Mouse (Mus musculus): ENCODE results near the gene Lrig1.

The Lrig1 gene

GRCm38 (mm10) chr6:94618671-94619070, 81.3 kb downstream of the Lrig1 start:
- DNase-seq (ENCODE audit: low spot score): no peak

DNA sequence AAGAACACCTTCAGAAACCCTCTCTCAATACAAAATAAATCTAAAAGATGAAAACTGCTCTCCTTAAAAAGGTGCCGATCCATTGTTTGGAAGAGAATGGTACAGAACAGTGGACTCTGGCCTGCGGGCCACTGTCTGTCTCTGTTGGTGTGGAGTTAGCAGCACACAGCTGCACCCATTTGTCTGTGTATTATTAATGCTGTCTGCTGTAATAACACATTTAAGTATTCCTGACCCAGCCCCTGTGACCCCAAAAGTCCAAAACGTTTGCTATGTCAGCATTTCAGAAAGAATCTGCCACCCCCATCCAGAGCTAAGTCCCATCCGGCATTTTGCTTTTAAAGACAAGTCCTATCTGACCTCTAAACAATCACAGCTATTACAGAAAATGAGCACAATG, 84.0 kb downstream of the Lrig1 start:
- DNase-seq (ENCODE audit: low spot score): no peak

DNA sequence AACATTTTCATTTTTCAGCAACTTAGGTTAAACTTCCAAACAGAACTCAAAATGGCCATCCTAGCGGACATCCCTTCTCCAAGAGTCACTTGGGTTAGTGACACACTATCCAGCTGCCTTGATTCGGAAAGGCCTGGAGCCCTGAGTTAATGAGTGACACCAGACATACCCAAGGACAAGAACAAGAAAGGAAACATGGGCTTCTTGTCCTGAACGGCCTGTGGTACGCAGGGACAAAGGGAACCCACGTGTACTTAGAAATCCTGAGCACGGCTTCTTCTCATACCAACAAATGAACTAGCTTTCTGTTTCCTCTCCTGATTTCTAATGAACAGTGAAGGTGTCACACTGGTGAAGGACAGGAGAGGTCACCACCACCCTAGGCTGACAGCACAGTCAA, 85.6 kb downstream of the Lrig1 start:
- no peak for DNase-seq (ENCODE audit: low spot score)

DNA sequence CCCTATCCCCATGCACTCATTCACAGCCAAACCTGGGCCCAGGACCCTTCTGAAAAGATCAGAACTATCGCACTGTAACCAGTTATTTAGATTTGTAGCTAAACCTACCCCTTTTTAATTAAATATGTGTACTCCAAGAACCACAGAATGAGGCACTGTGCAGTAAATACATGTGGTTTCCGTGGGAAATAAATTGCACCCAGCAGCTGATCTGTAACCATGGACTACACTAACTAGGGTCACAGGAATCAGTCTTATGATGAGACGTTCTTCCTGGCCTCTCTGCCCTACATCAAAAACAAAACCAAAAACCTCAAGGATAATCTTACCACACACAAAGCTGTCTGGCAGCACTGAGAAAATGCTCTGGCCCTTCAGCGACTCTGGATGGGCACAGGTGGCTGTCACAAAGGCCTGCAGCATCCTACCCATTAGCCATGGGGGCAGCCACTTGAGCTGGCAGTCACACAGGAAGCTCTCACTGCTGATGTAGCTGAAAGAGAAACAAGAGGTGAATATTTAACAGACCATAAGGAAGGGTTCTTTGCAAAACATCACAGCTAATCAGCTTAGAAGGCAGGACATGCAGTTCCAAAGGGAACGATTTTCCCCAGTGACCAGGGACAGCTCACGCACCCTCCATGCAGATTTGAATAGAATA, 86.6 kb downstream of the Lrig1 start:
- DNase-seq (ENCODE audit: low spot score): no peak

DNA sequence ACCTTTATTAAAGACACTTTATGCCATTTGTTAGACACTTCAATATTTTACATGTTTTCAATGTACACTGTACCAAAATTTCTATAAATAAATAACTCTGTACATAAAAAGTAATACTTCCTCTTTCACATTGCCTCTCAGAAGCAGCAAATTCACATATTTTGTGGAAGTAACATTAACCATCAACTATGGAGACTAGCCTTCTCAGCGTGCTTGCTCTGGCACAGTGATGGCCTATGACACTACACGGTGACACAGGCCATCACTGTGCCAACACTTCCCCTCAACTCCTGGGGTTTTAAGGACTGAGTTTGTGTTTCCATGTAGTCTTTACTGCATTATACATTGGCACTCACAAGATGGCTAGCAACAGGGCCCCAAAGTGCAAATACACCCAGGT, 95.4 kb downstream of the Lrig1 start:
- DNase-seq (ENCODE audit: low spot score): no peak

- DNase-seq (ENCODE audit: low spot score): no peak
Measured at GRCm38 (mm10) chr6:94604072-94604471, 95.9 kb downstream of the Lrig1 start.

DNA sequence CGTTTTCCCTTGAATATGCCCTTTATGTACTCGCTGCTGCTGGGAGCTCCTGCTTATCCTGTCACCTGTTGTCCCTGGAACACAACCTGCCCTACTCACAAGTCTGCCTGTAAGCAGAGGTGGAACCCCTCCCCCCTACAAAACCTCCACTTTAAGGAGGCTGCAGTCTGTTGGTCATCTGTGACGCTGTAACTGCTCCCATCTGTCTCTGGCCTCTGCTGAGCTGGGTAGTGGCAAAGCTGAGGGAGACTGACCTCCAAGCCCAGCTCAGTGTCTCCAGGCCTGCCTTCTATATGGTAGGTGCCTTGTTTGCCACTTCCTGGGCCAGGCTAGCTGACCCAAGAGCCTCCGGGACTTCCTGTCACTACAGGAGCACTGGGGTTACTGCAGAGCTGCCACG, 98.1 kb downstream of the Lrig1 start:
- no peak for DNase-seq (ENCODE audit: low spot score)

- DNase-seq (ENCODE audit: low spot score): no peak
Measured at GRCm38 (mm10) chr6:94601101-94601500, 98.9 kb downstream of the Lrig1 start.

- DNase-seq (ENCODE audit: low spot score): no peak
Measured at GRCm38 (mm10) chr6:94599016-94599415, 100.9 kb downstream of the Lrig1 start.

DNA sequence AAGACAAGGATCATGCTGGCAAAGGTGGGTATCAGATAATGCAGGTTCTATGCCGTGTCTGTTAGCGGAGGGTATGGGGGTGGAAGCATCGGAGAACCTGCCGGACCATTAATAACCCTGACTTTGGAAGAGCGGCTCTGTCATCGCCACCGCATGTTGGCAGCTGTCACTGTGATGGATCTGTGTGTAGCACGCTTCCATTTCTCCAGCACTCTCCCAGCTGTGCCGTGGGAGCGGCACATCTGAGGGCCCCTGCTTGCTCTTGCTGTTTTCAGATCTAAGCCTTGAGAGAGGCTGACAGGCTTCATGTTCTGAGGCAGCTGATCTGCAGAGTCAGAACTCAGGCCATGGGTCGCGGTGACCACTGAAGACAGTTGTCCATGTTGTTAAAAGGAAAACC, 101.5 kb downstream of the Lrig1 start:
- no peak for DNase-seq (ENCODE audit: low spot score)

GRCm38 (mm10) chr6:94596761-94597485, 103.0 kb downstream of the Lrig1 start:
- no peak for DNase-seq (ENCODE audit: low spot score)

GRCm38 (mm10) chr6:94596051-94596760, 103.8 kb downstream of the Lrig1 start:
- no peak for DNase-seq (ENCODE audit: low spot score)

GRCm38 (mm10) chr6:94595206-94595605, 104.8 kb downstream of the Lrig1 start:
- no peak for DNase-seq (ENCODE audit: low spot score)

DNA sequence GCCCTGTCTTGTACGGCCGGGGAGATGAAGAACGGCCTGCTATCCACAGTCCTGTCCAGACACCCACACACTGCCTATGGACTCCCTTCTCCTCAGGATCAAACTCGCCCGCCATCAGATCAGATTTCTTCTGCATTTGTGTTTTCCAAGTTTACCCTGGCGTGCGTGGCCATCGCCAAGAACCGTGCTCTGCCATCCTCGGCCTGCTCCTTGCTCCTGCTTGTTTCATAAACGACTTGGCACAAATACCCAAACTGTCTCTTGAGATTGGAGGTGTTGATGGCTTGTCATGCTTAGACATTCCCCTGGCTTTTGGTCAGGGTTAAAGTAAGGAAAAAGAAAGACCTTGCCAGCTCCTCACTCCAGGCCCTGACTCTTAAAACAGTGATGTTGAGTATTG, 105.2 kb downstream of the Lrig1 start:
- DNase-seq (ENCODE audit: low spot score): no peak

DNA sequence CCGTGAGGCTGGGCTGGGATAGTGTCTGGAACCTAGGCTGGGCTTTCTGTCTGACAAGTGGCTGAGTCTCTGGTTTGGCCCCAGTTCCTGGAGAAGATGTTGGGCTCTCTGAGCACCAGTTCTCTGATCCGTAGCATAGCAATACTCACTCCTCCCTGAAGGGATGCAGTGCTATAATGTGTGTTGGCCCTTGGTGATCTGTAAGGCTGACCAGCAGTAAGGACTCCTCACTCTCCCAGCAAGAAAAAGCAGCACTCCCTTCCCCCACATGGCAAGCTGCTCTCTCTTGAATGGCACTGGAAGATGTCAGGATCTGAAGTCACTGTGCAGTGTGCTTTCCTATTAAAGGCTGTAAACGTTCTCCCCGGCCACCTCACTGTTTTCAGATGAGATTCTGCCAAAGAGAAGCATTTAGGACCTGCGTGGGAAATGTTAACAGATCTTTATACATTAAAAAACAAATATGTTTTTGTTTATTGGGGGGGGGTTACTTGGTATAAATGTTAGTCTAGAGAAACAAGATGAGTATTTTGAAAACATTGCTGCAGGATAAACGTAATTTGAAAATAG, 105.8 kb downstream of the Lrig1 start:
- DNase-seq (ENCODE audit: low spot score): no peak

- no peak for DNase-seq (ENCODE audit: low spot score)
Measured at GRCm38 (mm10) chr6:94592710-94593109, 107.2 kb downstream of the Lrig1 start.

GRCm38 (mm10) chr6:94592243-94592642, 107.7 kb downstream of the Lrig1 start:
- no peak for DNase-seq (ENCODE audit: low spot score)

GRCm38 (mm10) chr6:94588365-94588764, 111.6 kb downstream of the Lrig1 start:
- no peak for DNase-seq (ENCODE audit: low spot score)

GRCm38 (mm10) chr6:94584976-94585375, 115.0 kb downstream of the Lrig1 start:
- DNase-seq (ENCODE audit: low spot score): no peak

GRCm38 (mm10) chr6:94584147-94584695, 115.7 kb downstream of the Lrig1 start:
- no peak for DNase-seq (ENCODE audit: low spot score)

DNA sequence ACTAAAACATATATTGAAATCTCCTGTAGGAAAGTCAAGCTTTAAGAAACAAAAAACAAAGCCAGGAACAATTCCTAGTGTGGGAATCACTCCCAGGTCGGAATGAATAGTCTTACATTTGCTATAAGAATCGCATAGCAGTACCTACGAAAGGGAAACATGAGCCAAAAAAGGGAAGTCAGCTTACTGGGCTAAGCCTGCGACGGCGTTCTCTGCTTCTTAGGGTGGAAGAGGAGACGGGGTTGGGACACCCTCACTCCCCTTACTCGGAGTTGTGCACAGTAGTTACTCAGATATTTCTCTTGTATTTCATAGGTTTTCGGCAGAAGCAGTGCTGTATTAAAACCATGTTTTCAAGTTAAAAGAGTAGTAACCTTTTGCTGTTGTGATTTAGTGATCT, 117.9 kb downstream of the Lrig1 start:
- DNase-seq (ENCODE audit: low spot score): no peak

DNA sequence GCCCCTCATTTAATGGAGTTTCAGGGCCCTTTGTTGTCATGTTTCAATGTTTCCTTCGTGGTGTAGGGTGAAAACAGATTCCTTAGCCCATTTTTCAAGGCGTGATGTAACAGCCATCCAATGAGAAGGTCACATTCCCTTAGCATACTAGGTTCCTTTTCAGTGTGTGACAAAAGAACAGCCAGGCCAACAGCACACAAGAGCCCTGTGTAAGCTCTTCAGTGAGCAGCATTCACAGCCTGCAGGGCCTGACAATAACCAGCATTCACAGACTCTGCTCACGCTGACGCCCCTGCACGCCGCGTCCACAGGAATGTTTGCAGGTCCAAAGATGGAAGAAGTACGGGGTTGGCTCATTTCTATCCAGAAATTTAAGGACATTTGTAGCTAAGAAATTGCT, 122.0 kb downstream of the Lrig1 start:
- DNase-seq (ENCODE audit: low spot score): no peak
